Mouse (Mus musculus): ENCODE measurements around the gene Smim24.

GRCm38 (mm10) chr10:81427804-81428506 is 35.1 kb downstream of the Smim24 start:
- TF ChIP-seq CTCF (IDR thresholded peaks at IDR 0.05; ENCODE audit: control insufficient read depth, insufficient read depth, insufficient replicate concordance, low read depth, low read length), result no peak
- no peak for TF ChIP-seq POLR2A (IDR thresholded peaks at IDR 0.05; ENCODE audit: control insufficient read depth, low read depth, low read length)
